In genomic region chr11:60217467-60217866, GRCm38 (mm10) we compare ENCODE assay signal across 24 mouse cellular contexts. TPM values are rescaled to one million over a fixed set of nuclear protein-coding genes. Genes with fewer than 3 reads are reported as not detected.
DNase-seq lines count a peak whose midpoint lies in the region; ATAC-seq and TF ChIP-seq lines count a peak whose summit lies in the region.
"Had no signal": no experiment of that assay in that cellular context is flagged by ENCODE, and none has a peak within 500 bp of the region (broad histone marks: within the 10 kb centered on the region; RNA-seq: fewer than 3 reads in every experiment).

No protein-coding gene starts in this region.

- peak overlapping the region; percentile 31; the same call in 1 of the 2 replicates for H3K27ac ChIP-seq in hindbrain, embryonic 10.5 days
- no peak overlapping the region for H3K27ac ChIP-seq in hindbrain, postnatal 0 days
- H3K27ac ChIP-seq in intestine, postnatal 0 days (ENCODE audit: low read depth, low read length), result peak overlapping the region; percentile 71
- peak overlapping the region; percentile 36 for H3K27ac ChIP-seq in liver, embryonic 14.5 days
- H3K27ac ChIP-seq: heart, embryonic 10.5 days; heart, embryonic 15.5 days; hindbrain, embryonic 13.5 days; midbrain, embryonic 10.5 days had no signal

- no peak for TF ChIP-seq CTCF in hindbrain, postnatal 0 days (IDR thresholded peaks at IDR 0.05; ENCODE audit: low read depth)
- no peak for TF ChIP-seq CTCF in intestine, postnatal 0 days (IDR thresholded peaks at IDR 0.05; ENCODE audit: low read depth)
- TF ChIP-seq CTCF in liver, embryonic 14.5 days (IDR thresholded peaks at IDR 0.05; ENCODE audit: low read depth), result no peak

- no peak overlapping the region for H3K4me3 ChIP-seq in hindbrain, embryonic 10.5 days
- H3K4me3 ChIP-seq in hindbrain, postnatal 0 days (ENCODE audit: low read length), result no peak overlapping the region
- H3K4me3 ChIP-seq in intestine, postnatal 0 days (ENCODE audit: low read depth, low read length), result no peak overlapping the region
- no peak overlapping the region for H3K4me3 ChIP-seq in liver, embryonic 14.5 days (ENCODE audit: insufficient read depth in 1 of 2, low read depth in 2 of 2, low read length in 2 of 2)
- H3K4me3 ChIP-seq: heart, embryonic 10.5 days; heart, embryonic 15.5 days; hindbrain, embryonic 13.5 days; midbrain, embryonic 10.5 days had no signal

- peak; percentile 86 for TF ChIP-seq EP300 in liver, embryonic 14.5 days (IDR thresholded peaks at IDR 0.05; ENCODE audit: low read depth)

- H3K36me3 ChIP-seq in hindbrain, embryonic 10.5 days, result peaks cover 25% of the 10 kb centered on the region
- no peaks in the 10 kb centered on the region for H3K36me3 ChIP-seq in hindbrain, postnatal 0 days (ENCODE audit: insufficient read depth, low read length)
- H3K36me3 ChIP-seq in intestine, postnatal 0 days (ENCODE audit: control insufficient read depth, insufficient read depth), result peaks cover 5% of the 10 kb centered on the region; the same call in 1 of the 2 replicates
- H3K36me3 ChIP-seq in liver, embryonic 14.5 days (replicated peaks; ENCODE audit: control insufficient read depth, insufficient read depth, low read depth), result peaks cover 5% of the 10 kb centered on the region; the same call in 1 of the 2 replicates
- H3K36me3 ChIP-seq: heart, embryonic 15.5 days had no signal

- no peak for DNase-seq in hindbrain, embryonic 10.5 days (ENCODE audit: low spot score)
- DNase-seq in hindbrain, postnatal 0 days (ENCODE audit: low spot score), result no peak
- DNase-seq in liver, embryonic 14.5 days (ENCODE audit: low read depth in 3 of 3, low spot score in 3 of 3), result peak in 1 of 3 experiments; percentile 39
- DNase-seq in adipocyte (ENCODE audit: low spot score), result no peak
- DNase-seq in left cerebral cortex, postnatal 14 days (ENCODE audit: low spot score in 2 of 2), result no peak
- no peak for DNase-seq in right cerebral cortex, adult 18-20 months
- DNase-seq: adrenal gland, postnatal 14 days; cerebellum, adult 11 months; cerebellum, adult 9-10 months; cerebellum, postnatal 36 days; forebrain, postnatal 0 days; gastrocnemius, postnatal 10 days; kidney, postnatal 10 days; layer of hippocampus, postnatal 36 days; lung, postnatal 36 days; thymus, adult 2 months; thymus, postnatal 36 days had no signal

- peaks cover 6% of the 10 kb centered on the region; the same call in 1 of the 2 replicates for H3K27me3 ChIP-seq in hindbrain, embryonic 10.5 days (ENCODE audit: insufficient read depth, poor library complexity, severe bottlenecking)
- no peaks in the 10 kb centered on the region for H3K27me3 ChIP-seq in hindbrain, postnatal 0 days (ENCODE audit: insufficient read depth, low read length)
- no peaks in the 10 kb centered on the region for H3K27me3 ChIP-seq in intestine, postnatal 0 days (replicated peaks; ENCODE audit: control insufficient read depth, insufficient read depth, low read length)
- H3K27me3 ChIP-seq in liver, embryonic 14.5 days (ENCODE audit: control insufficient read depth, insufficient read depth, low read length), result no peaks in the 10 kb centered on the region
- H3K27me3 ChIP-seq: heart, embryonic 15.5 days had no signal

- ATAC-seq in hindbrain, postnatal 0 days, result no peak
- ATAC-seq in intestine, postnatal 0 days, result peak; percentile 55
- peak; percentile 51; the same call in 1 of the 2 replicates for ATAC-seq in liver, embryonic 14.5 days (ENCODE audit: insufficient read depth)
- ATAC-seq in megakaryocyte-erythroid progenitor cell, adult 5-6 weeks (replicated peaks; ENCODE audit: low FRiP score, low TSS enrichment, poor library complexity, severe bottlenecking), result peak; percentile 51
- ATAC-seq: forebrain, postnatal 0 days; midbrain, embryonic 16.5 days had no signal

- H3K9ac ChIP-seq in hindbrain, postnatal 0 days (replicated peaks; ENCODE audit: low read length), result no peak overlapping the region
- no peak overlapping the region for H3K9ac ChIP-seq in intestine, postnatal 0 days (ENCODE audit: low read depth, low read length)
- H3K9ac ChIP-seq in liver, embryonic 14.5 days (replicated peaks), result 0 out of 2 replicates have a peak overlapping the region, but pooled peaks have one; percentile 7
- H3K9ac ChIP-seq: forebrain, postnatal 0 days; heart, embryonic 15.5 days; hindbrain, embryonic 13.5 days had no signal

- WGBS in hindbrain, embryonic 10.5 days, result 91% methylated on average over 7 of the region's 7 CpGs
- WGBS in hindbrain, postnatal 0 days, result 91% methylated on average over 7 of the region's 7 CpGs
- 34% methylated on average over 7 of the region's 7 CpGs for WGBS in intestine, postnatal 0 days
- WGBS in liver, embryonic 14.5 days (ENCODE audit: insufficient replicate concordance), result 26% methylated on average over 7 of the region's 7 CpGs

- intact Hi-C loops in left cerebral cortex, postnatal 14 days (cut with DNase I), result no loop called here

- H3K9me3 ChIP-seq in hindbrain, embryonic 10.5 days, result no peaks in the 10 kb centered on the region
- H3K9me3 ChIP-seq in hindbrain, postnatal 0 days (ENCODE audit: low read length), result no peaks in the 10 kb centered on the region
- no peaks in the 10 kb centered on the region for H3K9me3 ChIP-seq in intestine, postnatal 0 days (ENCODE audit: control insufficient read depth)
- no peaks in the 10 kb centered on the region for H3K9me3 ChIP-seq in liver, embryonic 14.5 days (ENCODE audit: control insufficient read depth, low read length)
- H3K9me3 ChIP-seq: heart, embryonic 10.5 days; heart, embryonic 15.5 days; hindbrain, embryonic 13.5 days; midbrain, embryonic 10.5 days had no signal

- no peak overlapping the region for H3K4me2 ChIP-seq in hindbrain, postnatal 0 days (ENCODE audit: low read depth, low read length)
- H3K4me2 ChIP-seq in intestine, postnatal 0 days (replicated peaks; ENCODE audit: low read depth), result 0 out of 2 replicates have a peak overlapping the region, but pooled peaks have one; percentile 10
- H3K4me2 ChIP-seq in liver, embryonic 14.5 days (ENCODE audit: low read depth), result peak overlapping the region; percentile 37
- H3K4me2 ChIP-seq: heart, embryonic 15.5 days; hindbrain, embryonic 13.5 days had no signal

- peaks cover 61% of the 10 kb centered on the region for H3K4me1 ChIP-seq in hindbrain, embryonic 10.5 days (replicated peaks)
- 0 out of 2 replicates have a peak, but pooled peaks cover 7% of the 10 kb centered on the region for H3K4me1 ChIP-seq in hindbrain, postnatal 0 days (ENCODE audit: insufficient read depth, low read length)
- peaks cover 13% of the 10 kb centered on the region; the same call in 1 of the 2 replicates for H3K4me1 ChIP-seq in intestine, postnatal 0 days (replicated peaks; ENCODE audit: control insufficient read depth, insufficient read depth, low read length)
- peaks cover 34 to 55% of the 10 kb centered on the region in 2 experiments for H3K4me1 ChIP-seq in liver, embryonic 14.5 days (replicated peaks; ENCODE audit: control insufficient read depth in 2 of 2, insufficient read depth in 2 of 2, low read length in 1 of 2)

RNA-seq across cellular contexts. Expression of gene Srebf1, which starts 4.9 kb away (rescaled TPM):
- polyA plus RNA-seq in hindbrain, embryonic 10.5 days (2016; fragmentation: Nextera tagmentation; extraction: Ambion mirVana), result 45.0 and 55.8 TPM in 2 replicates
- total RNA-seq in hindbrain, postnatal 0 days (2014; rRNA removed), result 163 and 169 TPM in 2 replicates
- polyA plus RNA-seq in hindbrain, postnatal 0 days (2015; fragmentation: Nextera tagmentation; extraction: Ambion mirVana), result 50.6 and 59.5 TPM in 2 replicates
- polyA plus RNA-seq in intestine, postnatal 0 days (2015; fragmentation: Nextera tagmentation; extraction: Ambion mirVana), result 86.9 and 88.1 TPM in 2 replicates
- polyA plus RNA-seq in liver, embryonic 14.5 days (2012; rRNA removed), result 38.8 and 45.7 TPM in 2 replicates
- 37.6 and 49.6 TPM in 2 replicates for polyA plus RNA-seq in liver, embryonic 14.5 days (2014; fragmentation: Nextera tagmentation; extraction: Ambion mirVana)
- total RNA-seq in megakaryocyte-erythroid progenitor cell, adult 5-6 weeks (2014; fragmentation: Nextera tagmentation), result 73.1 and 92.3 TPM in 2 replicates
- 32.3 and 80.9 TPM in 2 replicates for total RNA-seq in megakaryocyte-erythroid progenitor cell, adult 5-6 weeks (2017)
- total RNA-seq in left cerebral cortex, postnatal 14 days (2021), result 10 to 100 TPM; 35.5 to 36.1 TPM
